28 mouse cellular contexts compared by ENCODE assay signal in the genomic region with DNA sequence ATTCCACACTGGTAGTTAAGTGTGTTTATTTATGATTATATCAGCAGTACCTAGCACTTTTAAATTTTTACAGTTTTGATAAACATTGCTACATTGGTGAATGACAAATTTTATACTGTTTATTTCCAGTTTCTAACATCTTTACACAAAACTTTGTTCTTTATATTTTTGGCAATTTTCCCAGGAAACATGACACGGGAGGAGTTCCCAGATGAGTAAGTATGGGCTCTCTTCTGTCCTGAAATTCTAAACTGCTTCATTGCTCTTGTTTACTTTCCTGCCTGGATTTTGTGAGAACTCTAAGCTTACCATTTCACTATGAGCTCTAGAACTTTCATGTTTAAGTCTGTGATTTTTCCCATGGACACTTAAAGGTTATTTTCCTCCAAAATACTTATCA.
"Had no signal": no experiment of that assay in that cellular context is flagged by ENCODE, and none has a peak within 500 bp of the region (broad histone marks: within the 10 kb centered on the region; RNA-seq: fewer than 3 reads in every experiment).

No protein-coding gene starts in this region.

- DNase-seq: gastrocnemius, adult 2 months; gastrocnemius, postnatal 10 days; gastrocnemius, postnatal 25 days; heart, adult 18-20 months; heart, postnatal 10 days; heart, postnatal 4 days; kidney, adult 18-20 months; kidney, adult 8-10 months; kidney, postnatal 10 days; kidney, postnatal 25 days; kidney, postnatal 4 days; liver; liver, embryonic 13.5 days had no signal

- H3K4me2 ChIP-seq: heart, embryonic 12.5 days; hindbrain, embryonic 12.5 days; hindbrain, embryonic 14.5 days; intestine, embryonic 15.5 days; limb, embryonic 12.5 days; liver, embryonic 11.5 days; liver, embryonic 13.5 days; liver, embryonic 15.5 days had no signal

- H3K36me3 ChIP-seq: heart, embryonic 10.5 days; heart, embryonic 12.5 days; hindbrain, embryonic 10.5 days; hindbrain, embryonic 12.5 days; intestine, embryonic 15.5 days; limb, embryonic 10.5 days; limb, embryonic 12.5 days; liver, embryonic 13.5 days; liver, embryonic 15.5 days had no signal

- H3K4me1 ChIP-seq: heart, embryonic 10.5 days; heart, embryonic 12.5 days; hindbrain, embryonic 10.5 days; hindbrain, embryonic 12.5 days; intestine, embryonic 15.5 days; limb, embryonic 10.5 days; limb, embryonic 12.5 days; liver, embryonic 13.5 days; liver, embryonic 15.5 days had no signal

- H3K9ac ChIP-seq: heart, embryonic 12.5 days; hindbrain, embryonic 12.5 days; hindbrain, embryonic 14.5 days; intestine, embryonic 15.5 days; limb, embryonic 12.5 days; liver, embryonic 13.5 days; liver, embryonic 15.5 days had no signal

- ATAC-seq: hindbrain, embryonic 16.5 days; inflammation-experienced regulatory T-cells, adult 6 months; intestine, embryonic 15.5 days; intestine, postnatal 0 days had no signal

- H3K4me3 ChIP-seq: gastrocnemius, adult 2 months; heart, embryonic 10.5 days; heart, embryonic 12.5 days; hindbrain, embryonic 10.5 days; hindbrain, embryonic 12.5 days; intestine, embryonic 15.5 days; layer of hippocampus, adult 2 months; left cerebral cortex, adult 2 months; limb, embryonic 10.5 days; limb, embryonic 12.5 days; liver, embryonic 13.5 days; liver, embryonic 15.5 days had no signal

- H3K27me3 ChIP-seq: heart, embryonic 12.5 days; hindbrain, embryonic 12.5 days; intestine, embryonic 15.5 days; limb, embryonic 12.5 days; liver, embryonic 13.5 days; liver, embryonic 15.5 days had no signal

- H3K9me3 ChIP-seq: heart, embryonic 10.5 days; heart, embryonic 12.5 days; hindbrain, embryonic 10.5 days; hindbrain, embryonic 12.5 days; intestine, embryonic 15.5 days; limb, embryonic 10.5 days; limb, embryonic 12.5 days; liver, embryonic 13.5 days; liver, embryonic 15.5 days had no signal

- H3K27ac ChIP-seq: gastrocnemius, adult 2 months; heart, embryonic 10.5 days; hindbrain, embryonic 10.5 days; hindbrain, embryonic 12.5 days; hindbrain, embryonic 14.5 days; intestine, embryonic 15.5 days; layer of hippocampus, adult 2 months; left cerebral cortex, adult 2 months; limb, embryonic 10.5 days; limb, embryonic 12.5 days; liver, embryonic 13.5 days; liver, embryonic 15.5 days had no signal
